Comparison of ENCODE assay signal across 8 mouse cellular contexts in the genomic region with DNA sequence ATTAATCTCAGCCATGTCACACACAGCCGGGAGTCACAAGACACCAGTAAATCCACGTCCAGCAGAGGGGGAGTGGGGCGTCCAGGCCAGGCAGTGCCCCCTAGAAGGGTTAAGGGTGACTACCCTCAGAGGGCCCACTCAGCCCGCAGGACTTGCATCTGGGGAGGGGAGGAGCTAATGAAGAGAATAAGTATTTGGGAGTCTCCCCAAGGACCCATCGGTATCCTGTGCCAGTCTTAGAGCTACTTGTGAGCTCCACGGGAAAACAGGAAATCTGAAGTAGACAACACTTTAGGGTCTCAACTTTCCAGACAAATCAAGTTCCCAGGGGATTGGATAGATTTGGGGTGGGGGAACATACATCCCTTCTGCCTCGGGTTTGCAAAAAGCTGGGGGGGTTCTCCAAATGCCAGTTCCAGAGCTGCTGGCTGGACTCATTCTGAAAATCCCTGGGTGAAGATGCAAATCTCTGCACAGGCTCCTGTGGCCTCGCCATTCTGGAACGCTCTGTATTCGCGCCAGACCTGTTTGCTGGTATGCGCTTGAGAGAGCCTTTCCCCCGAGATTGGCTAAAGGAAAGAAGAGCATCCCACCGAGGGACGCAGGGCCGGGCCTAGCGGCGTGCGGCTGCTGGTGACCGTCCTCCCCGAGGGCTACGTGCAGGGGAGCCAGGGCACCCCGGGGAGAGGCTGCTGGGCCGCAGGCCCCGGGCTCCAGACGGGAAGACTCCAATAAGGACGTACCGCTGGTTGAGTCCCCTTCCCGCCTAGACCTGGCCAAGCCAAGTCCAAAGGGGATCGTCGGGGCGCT. TPM values are rescaled to one million over a fixed set of nuclear protein-coding genes. Genes with fewer than 3 reads are reported as not detected.
DNase-seq lines count a peak whose midpoint lies in the region; ATAC-seq and TF ChIP-seq lines count a peak whose summit lies in the region.

No protein-coding gene starts in this region.

- no peaks in the 10 kb centered on the region for H3K36me3 ChIP-seq in liver, adult 2 months (ENCODE audit: control insufficient read depth, insufficient read depth, low read length)
- peaks cover 12% of the 10 kb centered on the region; the same call in 1 of the 2 replicates for H3K36me3 ChIP-seq in hindbrain, embryonic 12.5 days
- peaks cover 2% of the 10 kb centered on the region; the same call in 1 of the 2 replicates for H3K36me3 ChIP-seq in midbrain, embryonic 11.5 days (ENCODE audit: control insufficient read depth, insufficient read depth, low read length)

- peak; percentile 4; the same call in 1 of the 2 replicates for ATAC-seq in hindbrain, embryonic 12.5 days (ENCODE audit: low FRiP score)
- ATAC-seq in midbrain, embryonic 11.5 days (ENCODE audit: low FRiP score): no peak
- no peak for ATAC-seq in inflammation-experienced regulatory T-cells, adult 6 months

- no peak for DNase-seq in liver, adult 2 months (ENCODE audit: extremely low read depth, low read depth, low spot score)
- DNase-seq in liver: no peak
- peak; percentile 52 for DNase-seq in embryo, embryonic 10 days (ENCODE audit: low spot score)
- DNase-seq in midbrain, embryonic 11.5 days (ENCODE audit: low spot score, missing footprints): no peak
- DNase-seq in adrenal gland, adult 8-10 months: no peak
- no peak for DNase-seq in adrenal gland, adult (ENCODE audit: inconsistent age in 2 of 2, low spot score in 1 of 2)

- TF ChIP-seq POLR2A in liver, adult 2 months (IDR thresholded peaks at IDR 0.05; ENCODE audit: extremely low read depth, insufficient read depth, low read length): no peak

- H3K4me2 ChIP-seq in hindbrain, embryonic 12.5 days (replicated peaks): peak overlapping the region; percentile 77
- H3K4me2 ChIP-seq in midbrain, embryonic 11.5 days: peak overlapping the region; percentile 81

- H3K9me3 ChIP-seq in hindbrain, embryonic 12.5 days (replicated peaks): no peaks in the 10 kb centered on the region
- no peaks in the 10 kb centered on the region for H3K9me3 ChIP-seq in midbrain, embryonic 11.5 days (ENCODE audit: control insufficient read depth, low read length)

- H3K4me3 ChIP-seq in liver, adult 2 months (ENCODE audit: insufficient read depth, low read depth, low read length): peak overlapping the region; percentile 73
- peak overlapping the region; percentile 68 for H3K4me3 ChIP-seq in hindbrain, embryonic 12.5 days
- peak overlapping the region; percentile 62 for H3K4me3 ChIP-seq in midbrain, embryonic 11.5 days (ENCODE audit: low read depth, low read length)

- peak overlapping the region; percentile 78 for H3K9ac ChIP-seq in liver, adult 2 months (ENCODE audit: low read depth, low read length)
- peak overlapping the region; percentile 85 for H3K9ac ChIP-seq in hindbrain, embryonic 12.5 days
- peak overlapping the region; percentile 75 for H3K9ac ChIP-seq in midbrain, embryonic 11.5 days (ENCODE audit: low read length)

- peaks cover 1% of the 10 kb centered on the region; the same call in 1 of the 2 replicates for H3K4me1 ChIP-seq in liver, adult 2 months (ENCODE audit: control insufficient read depth, insufficient read depth, low read length)
- H3K4me1 ChIP-seq in hindbrain, embryonic 12.5 days: peaks cover 20% of the 10 kb centered on the region
- H3K4me1 ChIP-seq in midbrain, embryonic 11.5 days (ENCODE audit: control insufficient read depth, insufficient read depth, low read length): peaks cover 18% of the 10 kb centered on the region

- peak overlapping the region; percentile 28; the same call in 1 of the 2 replicates for H3K27ac ChIP-seq in liver, adult 2 months (replicated peaks; ENCODE audit: insufficient read depth, low read depth, low read length)
- peak overlapping the region; percentile 92 for H3K27ac ChIP-seq in hindbrain, embryonic 12.5 days
- H3K27ac ChIP-seq in midbrain, embryonic 11.5 days (ENCODE audit: low read depth, low read length): peak overlapping the region; percentile 63; the same call in 1 of the 2 replicates

- TF ChIP-seq CTCF in liver, adult 2 months (IDR thresholded peaks at IDR 0.05; ENCODE audit: low read depth, low read length): no peak

- no peaks in the 10 kb centered on the region for H3K27me3 ChIP-seq in liver, adult 2 months (ENCODE audit: control insufficient read depth, insufficient read depth, low read length)
- H3K27me3 ChIP-seq in hindbrain, embryonic 12.5 days: no peaks in the 10 kb centered on the region
- no peaks in the 10 kb centered on the region for H3K27me3 ChIP-seq in midbrain, embryonic 11.5 days (ENCODE audit: control insufficient read depth, insufficient read depth, low read length)

- WGBS in liver, adult 2 months: 12% methylated on average over 32 of the region's 32 CpGs
- WGBS in hindbrain, embryonic 12.5 days: 2% methylated on average over 28 of the region's 32 CpGs
- WGBS in midbrain, embryonic 11.5 days: 2% methylated on average over 31 of the region's 32 CpGs

- no peaks in the 10 kb centered on the region for H3K79me2 ChIP-seq in liver, adult 2 months (ENCODE audit: control insufficient read depth, insufficient read depth, low read length)

RNA-seq across cellular contexts. Expression of gene Crocc, which starts 0.5 kb away (rescaled TPM):
- total RNA-seq in liver, adult 2 months (2014; rRNA removed): 0.67 and 0.74 TPM in 2 replicates
- 0.76 and 1.7 TPM in 2 replicates for polyA plus RNA-seq in liver, adult 2 months (2012; rRNA removed)
- polyA plus RNA-seq in hindbrain, embryonic 12.5 days (2016; fragmentation: Nextera tagmentation; extraction: Ambion mirVana): 13.2 and 14.1 TPM in 2 replicates
- polyA plus RNA-seq in midbrain, embryonic 11.5 days (2014; fragmentation: Nextera tagmentation; extraction: Ambion mirVana): 6.3 and 8.3 TPM in 2 replicates
- 10 to 100 TPM in 3 of 4 experiments, 1 to 10 TPM in 1; 8.4 to 22.2 (median 13.2) TPM for total RNA-seq in adrenal gland, adult 8-10 months (2022)
- 1 to 10 TPM in 1 of 3 experiments, under 1 TPM in 2; 0.67 to 1.2 (median 0.67) TPM for polyA plus RNA-seq in inflammation-experienced regulatory T-cells, adult 6 months (2017; shearing (Covaris generic))

RNA-seq across cellular contexts. Expression of gene Necap2, which starts 18.3 kb away (rescaled TPM):
- 5.2 and 8.5 TPM in 2 replicates for total RNA-seq in liver, adult 2 months (2014; rRNA removed)
- polyA plus RNA-seq in liver, adult 2 months (2012; rRNA removed): 7.6 and 11.3 TPM in 2 replicates
- 57.6 and 60.7 TPM in 2 replicates for polyA plus RNA-seq in hindbrain, embryonic 12.5 days (2016; fragmentation: Nextera tagmentation; extraction: Ambion mirVana)
- polyA plus RNA-seq in midbrain, embryonic 11.5 days (2014; fragmentation: Nextera tagmentation; extraction: Ambion mirVana): 40.0 and 43.5 TPM in 2 replicates
- total RNA-seq in adrenal gland, adult 8-10 months (2022): 10 to 100 TPM; 55.4 to 82.5 (median 71.9) TPM
- 10 to 100 TPM; 85.9 to 95.9 (median 91.8) TPM for polyA plus RNA-seq in inflammation-experienced regulatory T-cells, adult 6 months (2017; shearing (Covaris generic))

RNA-seq across cellular contexts. Expression of gene Spata21, which starts 28.3 kb away (rescaled TPM):
- total RNA-seq in liver, adult 2 months (2014; rRNA removed): not detected in 2 replicates
- not detected in 2 replicates for polyA plus RNA-seq in liver, adult 2 months (2012; rRNA removed)
- 0.13 TPM in 1 of 2 replicates, not detected in the other for polyA plus RNA-seq in hindbrain, embryonic 12.5 days (2016; fragmentation: Nextera tagmentation; extraction: Ambion mirVana)
- polyA plus RNA-seq in midbrain, embryonic 11.5 days (2014; fragmentation: Nextera tagmentation; extraction: Ambion mirVana): not detected in 2 replicates
- total RNA-seq in adrenal gland, adult 8-10 months (2022): not detected
- 1 to 10 TPM; 1.1 to 1.5 (median 1.5) TPM for polyA plus RNA-seq in inflammation-experienced regulatory T-cells, adult 6 months (2017; shearing (Covaris generic))

RNA-seq across cellular contexts. Expression of gene Mfap2, which starts 49.6 kb away (rescaled TPM):
- 0.18 TPM in 1 of 2 replicates, not detected in the other for total RNA-seq in liver, adult 2 months (2014; rRNA removed)
- 0.30 and 0.45 TPM in 2 replicates for polyA plus RNA-seq in liver, adult 2 months (2012; rRNA removed)
- polyA plus RNA-seq in hindbrain, embryonic 12.5 days (2016; fragmentation: Nextera tagmentation; extraction: Ambion mirVana): 344 and 345 TPM in 2 replicates
- 250 and 254 TPM in 2 replicates for polyA plus RNA-seq in midbrain, embryonic 11.5 days (2014; fragmentation: Nextera tagmentation; extraction: Ambion mirVana)
- 10 to 100 TPM in 2 of 4 experiments, 1 to 10 TPM in 2; 9.1 to 12.3 (median 10.3) TPM for total RNA-seq in adrenal gland, adult 8-10 months (2022)
- polyA plus RNA-seq in inflammation-experienced regulatory T-cells, adult 6 months (2017; shearing (Covaris generic)): not detected

Comparison
In these comparisons a context has a peak if more than half of its experiments do, and no peak if none do; other contexts are left out.
1. H3K27ac ChIP-seq: peak in every context shown above with its lines; median percentile 92 in hindbrain, embryonic 12.5 days; 63 in midbrain, embryonic 11.5 days; 28 in liver, adult 2 months.